Mouse (Mus musculus) stomach, embryonic 14.5 days (tissue): ENCODE measurements around the gene Methig1. TPM values are rescaled to one million over a fixed set of nuclear protein-coding genes. Genes with fewer than 3 reads are reported as not detected.
"Not testable (repeated sequence)": the region's sequence is repeated elsewhere in the genome, so short reads cannot be mapped to it uniquely, and the experiment has no call there.

Experiments
- ATAC-seq: fragments of 200-750 bp; cut with Nextera tagmentation; 2 replicates; pipeline ENCODE4 v1.8.0; 2017; ENCODE audit warnings: low read depth, moderate TSS enrichment; ENCODE audit not compliant: insufficient number of reproducible peaks, insufficient read depth, low FRiP score
- H3K27ac ChIP-seq: fragments of 300-500 bp; sonication (generic); 2 replicates; pipeline ENCODE4 v1.5.1; 2014; ENCODE audit warnings: mild to moderate bottlenecking, low read length, moderate library complexity, mixed read lengths
- H3K27me3 ChIP-seq: fragments of 300-500 bp; sonication (generic); 2 replicates; pipeline ENCODE4 v1.6.1; 2014; ENCODE audit warnings: low read length, control low read depth, mixed read lengths; ENCODE audit not compliant: control insufficient read depth, insufficient read depth
- H3K36me3 ChIP-seq: fragments of 300-500 bp; sonication (generic); 2 replicates; pipeline ENCODE4 v1.6.1; 2014; ENCODE audit warnings: mild to moderate bottlenecking, control low read depth, low read length, moderate library complexity, mixed read lengths; ENCODE audit not compliant: control insufficient read depth, insufficient read depth
- H3K4me1 ChIP-seq: fragments of 300-500 bp; sonication (generic); 2 replicates; pipeline ENCODE4 v1.6.1; 2014; ENCODE audit warnings: low read length, control low read depth, mixed read lengths; ENCODE audit not compliant: control insufficient read depth, insufficient read depth
- H3K4me2 ChIP-seq: fragments of 300-500 bp; sonication (generic); replicated peaks from 2 replicates; pipeline ENCODE4 v1.6.1; 2014; ENCODE audit warnings: low read depth, low read length, control low read depth
- H3K4me3 ChIP-seq: fragments of 300-500 bp; sonication (generic); 2 replicates; pipeline ENCODE4 v1.5.1; 2014; ENCODE audit warnings: low read depth, low read length, control low read depth
- H3K9ac ChIP-seq: fragments of 300-500 bp; sonication (generic); replicated peaks from 2 replicates; pipeline ENCODE4 v1.6.1; 2014; ENCODE audit warnings: low read depth, mild to moderate bottlenecking, control low read depth, low read length, moderate library complexity, mixed read lengths
- H3K9me3 ChIP-seq: fragments of 300-500 bp; sonication (generic); 2 replicates; pipeline ENCODE4 v1.6.1; 2016; ENCODE audit warnings: low read depth, low read length, control low read depth; ENCODE audit not compliant: control insufficient read depth
- WGBS: fragments of 180-500 bp; shearing (Covaris S2); extraction: QIAGEN DNeasy Blood & Tissue Kit; methylation state at CpG from one replicate; pipeline ENCODE4 v1.1.7; 2014; 5-methylcytosine and 5-hydroxymethylcytosine counted together
- polyA plus RNA-seq: library from polyadenylated mRNA; unstranded; fragments of >200 nt; fragmentation: Nextera tagmentation; extraction: Ambion mirVana; gene quantifications from 2 replicates; pipeline ENCODE4 v1.2.1, GENCODE M21; 2014

Methig1 gene
- polyA plus RNA-seq, 1 experiment from 2014 or later: 0.41 TPM

DNA sequence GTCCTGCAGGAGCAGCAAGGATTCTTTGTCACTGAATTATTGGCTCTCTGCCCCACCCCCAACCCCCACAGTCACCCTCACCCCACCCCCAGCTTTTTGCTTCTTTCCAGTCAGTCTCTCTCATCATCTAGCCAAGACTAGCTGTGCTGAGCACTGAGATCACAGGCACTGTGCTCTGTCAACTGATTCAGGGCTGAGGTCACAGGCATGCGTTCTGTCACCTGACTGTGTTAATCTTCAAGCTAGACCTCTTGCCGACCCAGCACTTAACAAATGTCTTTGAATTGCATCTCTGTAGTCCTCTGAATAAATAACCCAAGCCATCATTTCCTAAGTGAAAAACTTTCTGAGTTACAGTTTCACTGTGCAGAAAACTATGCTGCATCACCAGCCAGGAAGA lies 3.5 kb upstream of the Methig1 start:
- Histone ChIP-seq H3K4me1 (peaks cover 3% of the 10 kb centered on the region; the same call in 1 of the 2 replicates), H3K9ac (no peak overlapping the region), H3K27ac (no peak overlapping the region), H3K27me3 (no peaks in the 10 kb centered on the region), H3K4me3 (no peak overlapping the region), H3K9me3 (peaks cover 3% of the 10 kb centered on the region; the same call in 1 of the 2 replicates), H3K4me2 (no peak overlapping the region), H3K36me3 (no peaks in the 10 kb centered on the region)
- WGBS: 12% methylated on average over 2 of the region's 2 CpGs
- no peak for ATAC-seq

DNA sequence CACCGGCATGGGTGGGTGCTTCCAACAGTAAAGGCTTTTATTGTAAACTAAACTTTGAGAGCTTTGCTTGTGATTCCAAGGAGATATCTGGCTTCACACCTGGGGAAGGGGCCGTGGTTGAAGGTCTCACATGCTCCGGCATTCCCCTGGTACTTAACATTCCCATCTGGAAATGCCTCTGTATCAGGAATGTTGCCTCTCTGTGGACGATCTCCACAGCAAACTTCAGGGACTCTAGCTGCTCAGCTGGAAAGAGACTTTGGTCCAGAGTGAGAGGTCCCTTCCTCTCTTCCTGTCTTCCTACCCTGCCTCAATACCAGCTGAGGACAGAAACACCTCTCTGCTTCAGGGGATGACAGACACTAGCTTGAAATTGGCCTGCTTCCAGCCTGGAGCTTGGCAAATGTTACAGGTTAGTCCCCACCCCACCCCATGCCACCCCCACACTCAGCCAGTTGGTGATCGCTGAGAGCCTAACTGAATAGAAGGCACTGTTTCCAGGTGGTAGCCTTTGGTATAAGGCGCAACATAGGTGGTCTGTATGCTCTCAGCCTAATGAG lies 1.4 kb upstream of the Methig1 start:
- H3K27ac ChIP-seq: no peak overlapping the region
- no peaks in the 10 kb centered on the region for H3K9me3 ChIP-seq
- no peaks in the 10 kb centered on the region for H3K36me3 ChIP-seq
- no peak overlapping the region for H3K4me3 ChIP-seq
- no peak overlapping the region for H3K4me2 ChIP-seq
- ATAC-seq: no peak
- 58% methylated on average over 6 of the region's 6 CpGs for WGBS
- H3K9ac ChIP-seq: no peak overlapping the region
- H3K27me3 ChIP-seq: no peaks in the 10 kb centered on the region
- H3K4me1 ChIP-seq: peaks cover 3% of the 10 kb centered on the region; the same call in 1 of the 2 replicates

DNA sequence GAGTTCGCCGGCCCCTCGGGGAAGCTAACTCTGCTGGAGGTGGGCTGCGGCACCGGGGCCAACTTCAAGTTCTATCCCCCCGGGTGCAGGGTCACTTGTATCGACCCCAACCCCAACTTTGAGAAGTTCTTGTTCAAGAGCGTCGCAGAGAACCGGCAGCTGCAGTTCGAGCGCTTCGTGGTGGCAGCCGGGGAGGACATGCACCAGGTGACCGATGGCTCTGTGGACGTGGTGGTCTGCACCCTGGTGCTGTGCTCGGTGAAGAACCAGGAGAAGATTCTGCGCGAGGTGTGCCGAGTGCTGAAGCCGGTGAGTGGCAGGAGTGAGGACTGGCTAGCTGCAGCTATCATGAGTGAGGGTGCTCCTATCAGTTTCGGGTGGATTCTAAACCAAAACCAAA lies 450 bp downstream of the Methig1 start:
- H3K4me3 ChIP-seq, H3K9ac ChIP-seq, H3K4me1 ChIP-seq, H3K4me2 ChIP-seq, H3K27me3 ChIP-seq, H3K27ac ChIP-seq, H3K9me3 ChIP-seq, ATAC-seq, H3K36me3 ChIP-seq: not testable (repeated sequence)
- 94% methylated on average over 9 of the region's 22 CpGs for WGBS

DNA sequence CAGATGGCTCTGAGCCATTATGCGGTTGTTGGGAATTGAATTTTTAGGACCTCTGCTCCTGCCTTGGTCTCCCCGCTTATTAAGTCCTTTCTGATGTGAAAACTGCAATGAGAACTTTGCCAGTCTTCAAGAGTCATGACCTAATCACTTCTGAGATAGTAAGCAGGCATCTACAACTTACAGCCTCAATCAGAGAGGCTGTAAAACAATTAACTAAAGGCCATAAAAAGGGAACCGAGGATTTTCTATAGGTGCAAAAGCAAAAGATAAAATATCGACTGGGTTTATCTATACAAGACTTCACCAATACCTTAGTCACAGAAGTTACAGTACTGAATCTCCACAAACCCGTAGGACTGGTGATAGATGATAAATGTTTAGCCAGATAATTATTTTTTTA lies 2.9 kb downstream of the Methig1 start:
- Histone ChIP-seq H3K27ac (no peak overlapping the region), H3K27me3 (no peaks in the 10 kb centered on the region), H3K4me3 (no peak overlapping the region), H3K36me3 (no peaks in the 10 kb centered on the region), H3K9me3 (no peaks in the 10 kb centered on the region), H3K9ac (no peak overlapping the region), H3K4me2 (no peak overlapping the region), H3K4me1 (peaks cover 3% of the 10 kb centered on the region; the same call in 1 of the 2 replicates)
- 61% methylated on average over 5 of the region's 5 CpGs for WGBS
- no peak for ATAC-seq

DNA sequence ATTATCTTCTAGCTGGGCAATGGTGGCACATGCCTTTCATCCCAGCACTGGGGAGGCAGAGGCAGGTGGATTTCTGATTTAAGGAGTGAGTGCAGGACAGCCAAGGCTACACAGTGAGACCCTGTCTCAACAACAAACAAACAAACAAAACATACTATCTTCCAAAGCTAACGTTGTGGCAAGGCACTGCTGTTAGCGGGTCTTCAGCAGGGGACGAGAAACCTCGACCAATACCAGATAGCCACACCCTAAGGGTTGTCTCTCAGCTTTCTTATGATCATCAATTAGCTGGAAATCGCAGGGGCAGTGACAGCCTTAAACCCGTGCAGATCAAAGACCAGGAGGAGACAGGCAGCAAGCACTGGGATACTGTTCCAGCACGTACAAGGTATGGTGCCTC lies 11.3 kb downstream of the Methig1 start, which contains the start of gene Higd1c:
Gene Higd1c (plus strand): TSS at position 301 of the 400 bp plus-strand sequence.
- Histone ChIP-seq H3K9ac (no peak within 1 kb of the TSS), H3K4me2 (no peak within 1 kb of the TSS), H3K4me3 (no peak within 1 kb of the TSS), H3K27ac (no peak within 1 kb of the TSS), H3K36me3 (no peaks in the 10 kb centered on the region), H3K9me3 (0 out of 2 replicates have a peak, but pooled peaks cover 3% of the 10 kb centered on the region), H3K4me1 (no peaks in the 10 kb centered on the region), H3K27me3 (no peaks in the 10 kb centered on the region)
- WGBS: 53% methylated on average over 7 of the region's 7 CpGs
- ATAC-seq: no peak

DNA sequence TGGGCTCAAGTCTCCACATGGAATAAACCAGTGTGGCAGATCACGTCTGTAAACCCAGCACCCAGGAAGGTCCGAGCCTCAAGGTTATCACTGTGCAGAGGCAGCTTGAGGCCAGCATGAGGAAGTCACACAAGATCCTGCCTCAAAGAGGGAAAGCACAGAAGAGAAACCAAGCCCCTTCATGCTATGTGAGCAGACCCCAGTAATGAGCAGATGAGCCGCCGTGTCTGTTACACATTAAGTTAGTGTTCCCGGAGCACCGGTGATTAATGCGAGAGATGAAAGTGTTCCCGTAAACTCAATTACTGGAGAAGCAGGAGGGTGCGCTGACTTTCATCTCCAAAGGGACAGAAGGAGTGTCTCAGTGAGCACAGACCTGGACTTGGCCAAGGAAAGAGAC lies 13.0 kb downstream of the Methig1 start:
- H3K4me1 ChIP-seq, H3K4me3 ChIP-seq, H3K4me2 ChIP-seq, ATAC-seq, H3K27ac ChIP-seq, H3K9me3 ChIP-seq, H3K27me3 ChIP-seq, H3K36me3 ChIP-seq, H3K9ac ChIP-seq: not testable (repeated sequence)
- 65% methylated on average over 8 of the region's 9 CpGs for WGBS

DNA sequence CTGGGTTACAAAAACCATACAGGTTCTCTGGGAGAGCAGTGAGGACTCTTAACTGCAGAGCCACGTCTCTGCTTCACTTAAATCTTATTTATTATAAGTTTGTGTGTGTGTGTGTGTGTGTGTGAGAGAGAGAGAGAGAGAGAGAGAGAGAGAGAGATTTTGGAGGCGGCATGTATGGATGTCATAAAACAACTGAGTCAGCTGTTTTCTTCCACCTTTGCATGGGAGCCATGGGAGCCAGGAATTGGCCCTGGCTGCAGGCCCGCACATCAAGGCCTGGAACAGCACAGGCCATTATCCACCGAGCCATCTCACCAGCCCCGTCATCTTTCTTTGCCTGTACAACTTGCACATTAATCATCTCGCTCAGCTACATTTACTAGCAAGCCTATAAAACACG lies 14.2 kb downstream of the Methig1 start:
- Histone ChIP-seq H3K36me3 (no peaks in the 10 kb centered on the region), H3K4me2 (no peak overlapping the region), H3K27ac (no peak overlapping the region), H3K4me3 (no peak overlapping the region), H3K4me1 (no peaks in the 10 kb centered on the region), H3K9ac (no peak overlapping the region), H3K9me3 (0 out of 2 replicates have a peak, but pooled peaks cover 3% of the 10 kb centered on the region), H3K27me3 (no peaks in the 10 kb centered on the region)
- no peak for ATAC-seq
- 59% methylated on average over 7 of the region's 7 CpGs for WGBS

DNA sequence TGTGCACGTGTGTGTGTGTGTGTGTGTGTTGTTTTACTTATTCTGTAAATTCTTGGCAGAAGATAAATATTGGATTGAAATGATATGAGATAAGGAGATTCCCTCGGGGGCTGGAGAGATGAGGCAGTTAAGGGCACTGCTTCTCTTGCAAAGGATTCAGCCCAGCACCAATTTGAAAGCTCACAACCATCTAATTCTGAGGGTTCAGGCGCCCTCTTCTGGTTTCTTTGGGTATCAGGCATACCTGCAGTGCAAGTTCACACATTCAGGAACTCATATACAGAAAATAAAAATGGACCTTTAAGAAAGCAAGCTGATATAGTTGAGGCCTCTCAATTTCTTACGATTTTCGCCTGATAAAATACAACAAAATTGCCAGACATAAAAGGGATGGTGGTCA lies 22.1 kb downstream of the Methig1 start:
- no peaks in the 10 kb centered on the region for H3K4me1 ChIP-seq
- H3K4me2 ChIP-seq: no peak overlapping the region
- no peak overlapping the region for H3K27ac ChIP-seq
- no peak overlapping the region for H3K9ac ChIP-seq
- H3K27me3 ChIP-seq: no peaks in the 10 kb centered on the region
- no peaks in the 10 kb centered on the region for H3K36me3 ChIP-seq
- H3K4me3 ChIP-seq: no peak overlapping the region
- ATAC-seq: no peak
- WGBS: 37% methylated on average over 5 of the region's 5 CpGs
- no peaks in the 10 kb centered on the region; the same call in 1 of the 2 replicates for H3K9me3 ChIP-seq
